Mouse (Mus musculus) limb, embryonic 12.5 days (tissue): ENCODE data around the gene Ankrd35. TPM values are rescaled to one million over a fixed set of nuclear protein-coding genes. Genes with fewer than 3 reads are reported as not detected.
A peak's percentile ranks its signal among the peaks of the same experiment; 100 is the strongest.

Experiments
- ATAC-seq: fragments of 200-750 bp; cut with Nextera tagmentation; 2 replicates; pipeline ENCODE4 v1.8.0; 2017; ENCODE audit warnings: low read depth, moderate TSS enrichment; ENCODE audit not compliant: insufficient number of reproducible peaks, insufficient read depth, low FRiP score, low TSS enrichment
- H3K27ac ChIP-seq: fragments of 300-500 bp; sonication (generic); 2 replicates; pipeline ENCODE4 v1.5.1; 2016; ENCODE audit warnings: mild to moderate bottlenecking, moderate library complexity
- H3K27me3 ChIP-seq: fragments of 300-500 bp; sonication (generic); 2 replicates; pipeline ENCODE4 v1.6.1; 2016; ENCODE audit warnings: mild to moderate bottlenecking, moderate library complexity
- H3K36me3 ChIP-seq: fragments of 300-500 bp; sonication (generic); 2 replicates; pipeline ENCODE4 v1.6.1; 2016; ENCODE audit warnings: mild to moderate bottlenecking, moderate library complexity
- H3K4me1 ChIP-seq: fragments of 300-500 bp; sonication (generic); replicated peaks from 2 replicates; pipeline ENCODE4 v1.6.1; 2016
- H3K4me2 ChIP-seq: fragments of 300-500 bp; sonication (generic); 2 replicates; pipeline ENCODE4 v1.6.1; 2016; ENCODE audit warnings: mild to moderate bottlenecking, moderate library complexity
- H3K4me3 ChIP-seq: fragments of 300-500 bp; sonication (generic); replicated peaks from 2 replicates; pipeline ENCODE4 v1.5.1; 2016; ENCODE audit warnings: mild to moderate bottlenecking
- H3K9ac ChIP-seq: fragments of 300-500 bp; sonication (generic); replicated peaks from 2 replicates; pipeline ENCODE4 v1.6.1; 2016; ENCODE audit warnings: mild to moderate bottlenecking, moderate library complexity
- H3K9me3 ChIP-seq: fragments of 300-500 bp; sonication (generic); 2 replicates; pipeline ENCODE4 v1.6.1; 2016; ENCODE audit warnings: mild to moderate bottlenecking, moderate library complexity
- WGBS: fragments of 180-500 bp; shearing (Covaris S2); methylation state at CpG from one replicate; pipeline ENCODE4 v1.1.7; 2016; 5-methylcytosine and 5-hydroxymethylcytosine counted together
- polyA plus RNA-seq: library from polyadenylated mRNA; unstranded; fragments of >200 nt; fragmentation: Nextera tagmentation; extraction: Ambion mirVana; gene quantifications from 2 replicates; pipeline ENCODE4 v1.2.1, GENCODE M21; 2016

The Ankrd35 gene
- polyA plus RNA-seq, 1 experiment from 2014 or later = 0.85 TPM

- no peak for ATAC-seq
- Histone ChIP-seq H3K9me3 (no peaks in the 10 kb centered on the region), H3K4me3 (no peak overlapping the region), H3K27ac (no peak overlapping the region), H3K4me2 (no peak overlapping the region), H3K36me3 (no peaks in the 10 kb centered on the region), H3K4me1 (peaks cover 16% of the 10 kb centered on the region), H3K27me3 (0 out of 2 replicates have a peak, but pooled peaks cover 6% of the 10 kb centered on the region), H3K9ac (no peak overlapping the region)
- 25% methylated on average over 3 of the region's 3 CpGs for WGBS
Measured at GRCm38 (mm10) chr3:96692506-96692905, 22.6 kb downstream of the Ankrd35 start.

GRCm38 (mm10) chr3:96693579-96693978 lies 23.6 kb downstream of the Ankrd35 start:
- Histone ChIP-seq H3K4me1 (peaks cover 23% of the 10 kb centered on the region), H3K9ac (no peak overlapping the region), H3K4me3 (no peak overlapping the region), H3K9me3 (no peaks in the 10 kb centered on the region), H3K27me3 (0 out of 2 replicates have a peak, but pooled peaks cover 6% of the 10 kb centered on the region), H3K27ac (no peak overlapping the region), H3K36me3 (no peaks in the 10 kb centered on the region), H3K4me2 (no peak overlapping the region)
- no peak for ATAC-seq
- 72% methylated on average over 1 of the region's 1 CpGs for WGBS

- no peaks in the 10 kb centered on the region for H3K9me3 ChIP-seq
- no peaks in the 10 kb centered on the region for H3K27me3 ChIP-seq
- H3K4me3 ChIP-seq = peak within 1 kb of the TSS; percentile 83
- peak within 1 kb of the TSS; percentile 98 for H3K27ac ChIP-seq
- peaks cover 19% of the 10 kb centered on the region for H3K36me3 ChIP-seq
- peak; percentile 75 for ATAC-seq
- H3K4me2 ChIP-seq = peak within 1 kb of the TSS; percentile 79
- H3K9ac ChIP-seq = peak within 1 kb of the TSS; percentile 87
- WGBS = under 1% methylated on average over 35 of the region's 35 CpGs
- H3K4me1 ChIP-seq = peaks cover 32% of the 10 kb centered on the region
Measured at GRCm38 (mm10) chr3:96696198-96696765, 26.4 kb downstream of the Ankrd35 start, which contains the start of gene Pias3. Pias3 (plus strand) TSS chr3:96696384.

- Histone ChIP-seq H3K27ac (peak overlapping the region; percentile 98), H3K9ac (peak overlapping the region; percentile 87), H3K4me3 (peak overlapping the region; percentile 83), H3K36me3 (peaks cover 26% of the 10 kb centered on the region), H3K4me2 (peak overlapping the region; percentile 79), H3K9me3 (no peaks in the 10 kb centered on the region), H3K27me3 (no peaks in the 10 kb centered on the region), H3K4me1 (peaks cover 32% of the 10 kb centered on the region)
- WGBS = under 1% methylated on average over 85 of the region's 85 CpGs
- peak; percentile 89 for ATAC-seq
Measured at GRCm38 (mm10) chr3:96696766-96697732, 27.1 kb downstream of the Ankrd35 start.

- no peak overlapping the region for H3K4me3 ChIP-seq
- H3K9me3 ChIP-seq = no peaks in the 10 kb centered on the region
- WGBS = 27% methylated on average over 19 of the region's 19 CpGs
- 0 out of 2 replicates have a peak overlapping the region, but pooled peaks have one; percentile 21 for H3K4me2 ChIP-seq
- H3K4me1 ChIP-seq = peaks cover 32% of the 10 kb centered on the region
- H3K27ac ChIP-seq = no peak overlapping the region
- no peaks in the 10 kb centered on the region for H3K27me3 ChIP-seq
- peaks cover 47% of the 10 kb centered on the region for H3K36me3 ChIP-seq
- ATAC-seq = no peak
- H3K9ac ChIP-seq = no peak overlapping the region
Measured at GRCm38 (mm10) chr3:96698993-96699690, 29.2 kb downstream of the Ankrd35 start.

- Histone ChIP-seq H3K9ac (no peak overlapping the region), H3K4me3 (no peak overlapping the region), H3K27ac (no peak overlapping the region), H3K4me1 (peaks cover 26% of the 10 kb centered on the region), H3K9me3 (no peaks in the 10 kb centered on the region), H3K36me3 (peaks cover 59% of the 10 kb centered on the region), H3K4me2 (no peak overlapping the region), H3K27me3 (no peaks in the 10 kb centered on the region)
- WGBS = 59% methylated on average over 7 of the region's 7 CpGs
- no peak for ATAC-seq
Measured at GRCm38 (mm10) chr3:96700376-96700775, 30.4 kb downstream of the Ankrd35 start.

- WGBS = 87% methylated on average over 4 of the region's 4 CpGs
- Histone ChIP-seq H3K27me3 (no peaks in the 10 kb centered on the region), H3K4me2 (no peak overlapping the region), H3K27ac (no peak overlapping the region; the same call in 1 of the 2 replicates), H3K9me3 (no peaks in the 10 kb centered on the region), H3K9ac (no peak overlapping the region), H3K4me1 (peaks cover 20% of the 10 kb centered on the region), H3K4me3 (no peak overlapping the region), H3K36me3 (peaks cover 61% of the 10 kb centered on the region)
- no peak for ATAC-seq
Measured at GRCm38 (mm10) chr3:96701003-96701402, 31.1 kb downstream of the Ankrd35 start.

GRCm38 (mm10) chr3:96704778-96705177 lies 34.8 kb downstream of the Ankrd35 start:
- WGBS = 73% methylated on average over 11 of the region's 11 CpGs
- no peak for ATAC-seq
- Histone ChIP-seq H3K36me3 (peaks cover 64% of the 10 kb centered on the region), H3K9ac (no peak overlapping the region), H3K4me3 (no peak overlapping the region), H3K9me3 (no peaks in the 10 kb centered on the region), H3K27ac (no peak overlapping the region), H3K27me3 (peaks cover 13% of the 10 kb centered on the region), H3K4me2 (no peak overlapping the region), H3K4me1 (peaks cover 5% of the 10 kb centered on the region; the same call in 1 of the 2 replicates)

- Histone ChIP-seq H3K27ac (no peak overlapping the region), H3K9ac (no peak overlapping the region), H3K9me3 (no peaks in the 10 kb centered on the region), H3K27me3 (peaks cover 13% of the 10 kb centered on the region), H3K4me2 (no peak overlapping the region), H3K4me3 (no peak overlapping the region), H3K36me3 (peaks cover 64% of the 10 kb centered on the region), H3K4me1 (peaks cover 5% of the 10 kb centered on the region; the same call in 1 of the 2 replicates)
- WGBS = 91% methylated on average over 11 of the region's 11 CpGs
- no peak for ATAC-seq
Measured at GRCm38 (mm10) chr3:96706217-96706616, 36.3 kb downstream of the Ankrd35 start.

- Histone ChIP-seq H3K36me3 (peaks cover 64% of the 10 kb centered on the region), H3K9ac (no peak overlapping the region), H3K4me2 (no peak overlapping the region), H3K4me1 (peaks cover 5% of the 10 kb centered on the region; the same call in 1 of the 2 replicates), H3K4me3 (no peak overlapping the region), H3K9me3 (no peaks in the 10 kb centered on the region), H3K27me3 (peaks cover 13% of the 10 kb centered on the region), H3K27ac (no peak overlapping the region)
- no peak for ATAC-seq
- WGBS = 65% methylated on average over 7 of the region's 7 CpGs
Measured at GRCm38 (mm10) chr3:96706984-96707383, 37.1 kb downstream of the Ankrd35 start.
